Mouse (Mus musculus) intestine, embryonic 14.5 days (tissue): Measurements from ENCODE around the gene Atp6v0b. TPM values are rescaled to one million over a fixed set of nuclear protein-coding genes. Genes with fewer than 3 reads are reported as not detected.

ENCODE experiments used
- ATAC-seq: fragments of 200-750 bp; cut with Nextera tagmentation; replicated peaks from 2 replicates; pipeline ENCODE4 v1.8.0; 2017; ENCODE audit warnings: low read depth, moderate number of reproducible peaks, moderate TSS enrichment, moderate library complexity; ENCODE audit not compliant: low FRiP score, low TSS enrichment
- DNase-seq: peaks from one replicate; pipeline ENCODE4 v3.0.0-alpha.2; 2018; ENCODE audit warnings: low spot score
- H3K27ac ChIP-seq: fragments of 300-500 bp; sonication (generic); 2 replicates; pipeline ENCODE4 v1.5.1; 2014; ENCODE audit warnings: low read depth, mild to moderate bottlenecking, control low read depth
- H3K27me3 ChIP-seq: fragments of 300-500 bp; sonication (generic); replicated peaks from 2 replicates; pipeline ENCODE4 v1.6.1; 2014; ENCODE audit warnings: low read length, control low read depth; ENCODE audit not compliant: control insufficient read depth, insufficient read depth
- H3K36me3 ChIP-seq: fragments of 300-500 bp; sonication (generic); 2 replicates; pipeline ENCODE4 v1.6.1; 2014; ENCODE audit warnings: low read length, control low read depth; ENCODE audit not compliant: control insufficient read depth, insufficient read depth
- H3K4me1 ChIP-seq: fragments of 300-500 bp; sonication (generic); replicated peaks from 2 replicates; pipeline ENCODE4 v1.6.1; 2014; ENCODE audit warnings: low read length, control low read depth, mixed read lengths; ENCODE audit not compliant: control insufficient read depth, insufficient read depth
- H3K4me2 ChIP-seq: fragments of 300-500 bp; sonication (generic); 2 replicates; pipeline ENCODE4 v1.6.1; 2014; ENCODE audit warnings: low read length
- H3K4me3 ChIP-seq: fragments of 300-500 bp; sonication (generic); 2 replicates; pipeline ENCODE4 v1.5.1; 2014; ENCODE audit warnings: low read depth, low read length, control low read depth, mixed read lengths
- H3K9ac ChIP-seq: fragments of 300-500 bp; sonication (generic); 2 replicates; pipeline ENCODE4 v1.6.1; 2014; ENCODE audit warnings: mild to moderate bottlenecking, low read length
- H3K9me3 ChIP-seq: fragments of 300-500 bp; sonication (generic); 2 replicates; pipeline ENCODE4 v1.6.1; 2016; ENCODE audit warnings: low read length, control low read depth; ENCODE audit not compliant: control insufficient read depth
- WGBS: fragments of 180-500 bp; shearing (Covaris S2); extraction: QIAGEN DNeasy Blood & Tissue Kit; methylation state at CpG from one replicate; pipeline ENCODE4 v1.1.7; 2014; 5-methylcytosine and 5-hydroxymethylcytosine counted together
- polyA plus RNA-seq: library from polyadenylated mRNA; unstranded; fragments of >200 nt; fragmentation: Nextera tagmentation; extraction: Ambion mirVana; gene quantifications from 2 replicates; pipeline ENCODE4 v1.2.1, GENCODE M21; 2014

Gene Atp6v0b
- polyA plus RNA-seq, 1 experiment from 2014 or later = 219 TPM

GRCm38 (mm10) chr4:117836204-117836767 is 50.8 kb downstream of the Atp6v0b start:
- H3K36me3 ChIP-seq = no peaks in the 10 kb centered on the region
- H3K27me3 ChIP-seq = no peaks in the 10 kb centered on the region
- peak; percentile 97 for DNase-seq
- WGBS = under 1% methylated on average over 42 of the region's 48 CpGs
- ATAC-seq = peak; percentile 87
- H3K4me2 ChIP-seq = peak overlapping the region; percentile 77
- peak overlapping the region; percentile 90 for H3K27ac ChIP-seq
- H3K9ac ChIP-seq = peak overlapping the region; percentile 74
- peaks cover 5% of the 10 kb centered on the region for H3K4me1 ChIP-seq
- peak overlapping the region; percentile 76 for H3K4me3 ChIP-seq
- H3K9me3 ChIP-seq = no peaks in the 10 kb centered on the region

GRCm38 (mm10) chr4:117835531-117836111 is 51.5 kb downstream of the Atp6v0b start:
- Histone ChIP-seq H3K4me3 (peak overlapping the region; percentile 76), H3K4me2 (peak overlapping the region; percentile 77), H3K27me3 (no peaks in the 10 kb centered on the region), H3K9me3 (no peaks in the 10 kb centered on the region), H3K9ac (peak overlapping the region; percentile 74), H3K36me3 (no peaks in the 10 kb centered on the region), H3K27ac (peak overlapping the region; percentile 90), H3K4me1 (peaks cover 7% of the 10 kb centered on the region)
- ATAC-seq (peak; percentile 40), DNase-seq (no peak)
- WGBS = under 1% methylated on average over 57 of the region's 60 CpGs

- Histone ChIP-seq H3K27me3 (no peaks in the 10 kb centered on the region), H3K4me3 (peak overlapping the region; percentile 76), H3K36me3 (no peaks in the 10 kb centered on the region), H3K4me1 (peaks cover 13% of the 10 kb centered on the region), H3K4me2 (peak overlapping the region; percentile 77), H3K9ac (peak overlapping the region; percentile 74), H3K9me3 (no peaks in the 10 kb centered on the region), H3K27ac (peak overlapping the region; percentile 90)
- DNase-seq (peak; percentile 91), ATAC-seq (peak; percentile 69)
- under 1% methylated on average over 36 of the region's 36 CpGs for WGBS
Measured at GRCm38 (mm10) chr4:117834845-117835530, 52.1 kb downstream of the Atp6v0b start.

GRCm38 (mm10) chr4:117834457-117834844 is 52.7 kb downstream of the Atp6v0b start, which contains the start of gene Slc6a9:
TSS of gene Slc6a9 (plus strand) at chr4:117834506.
- H3K9me3 ChIP-seq = no peaks in the 10 kb centered on the region
- H3K27ac ChIP-seq = peak within 1 kb of the TSS; percentile 90
- peaks cover 18% of the 10 kb centered on the region for H3K4me1 ChIP-seq
- H3K36me3 ChIP-seq = no peaks in the 10 kb centered on the region
- H3K9ac ChIP-seq = peak within 1 kb of the TSS; percentile 74
- H3K4me3 ChIP-seq = peak within 1 kb of the TSS; percentile 76
- DNase-seq (peak; percentile 55), ATAC-seq (no peak)
- H3K4me2 ChIP-seq = peak within 1 kb of the TSS; percentile 77
- WGBS = 32% methylated on average over 3 of the region's 3 CpGs
- H3K27me3 ChIP-seq = no peaks in the 10 kb centered on the region

Other genes starting within 250 kb of the Atp6v0b start
- gene Dmap1, start 205.1 kb downstream of the Atp6v0b start, polyA plus RNA-seq = 58.7 and 67.4 TPM in 2 replicates
- not detected in 2 replicates for gene Gm12845, start 162.9 kb downstream of the Atp6v0b start, polyA plus RNA-seq
- not detected in 2 replicates for gene Klf17, start 121.7 kb downstream of the Atp6v0b start, polyA plus RNA-seq
- gene Slc6a9, start 52.8 kb downstream of the Atp6v0b start, polyA plus RNA-seq = 9.5 and 11.7 TPM in 2 replicates
- gene Ccdc24, start 14.8 kb downstream of the Atp6v0b start, polyA plus RNA-seq = 1.1 and 1.9 TPM in 2 replicates
- gene B4galt2, start 3.8 kb downstream of the Atp6v0b start, polyA plus RNA-seq = 26.3 and 30.6 TPM in 2 replicates
- gene Dph2, start 4.7 kb upstream of the Atp6v0b start, polyA plus RNA-seq = 20.0 and 23.1 TPM in 2 replicates
- 43.2 and 43.3 TPM in 2 replicates for gene Ipo13, start 27.7 kb upstream of the Atp6v0b start, polyA plus RNA-seq
- 7.0 and 7.2 TPM in 2 replicates for gene Artn, start 42.4 kb upstream of the Atp6v0b start, polyA plus RNA-seq
- gene St3gal3, start 247.6 kb upstream of the Atp6v0b start, polyA plus RNA-seq = 4.5 and 4.7 TPM in 2 replicates